Mouse (Mus musculus): ENCODE results near the gene Atp6v0a2. TPM values are rescaled to one million over a fixed set of nuclear protein-coding genes. Genes with fewer than 3 reads are reported as not detected.
"Not testable (repeated sequence)": the region's sequence is repeated elsewhere in the genome, so short reads cannot be mapped to it uniquely, and the experiment has no call there.

The Atp6v0a2 gene
- polyA plus RNA-seq, 1 experiment from 2014 or later, result 50.4 TPM

DNA sequence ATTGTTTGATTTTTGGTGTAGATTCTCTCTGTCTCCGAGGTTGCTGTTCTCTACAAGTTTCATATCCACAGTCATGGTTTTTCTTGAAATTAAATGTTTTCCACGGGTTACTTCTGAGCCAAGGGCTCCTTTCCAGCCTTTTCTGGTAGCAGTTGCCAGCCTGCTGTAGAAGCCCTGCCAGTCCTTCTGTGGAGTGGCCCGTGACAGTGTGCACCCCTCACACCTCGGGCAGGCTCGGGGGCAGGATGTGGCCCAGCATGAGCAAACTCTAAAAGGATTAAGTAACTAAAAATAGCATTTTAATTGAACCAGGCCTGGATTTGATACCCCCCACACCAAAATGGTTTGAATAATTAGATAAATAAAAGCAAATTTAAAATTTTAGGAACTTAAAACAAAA lies 4.1 kb downstream of the Atp6v0a2 start:
- Histone ChIP-seq H3K9me3 (ENCODE audit: control insufficient read depth, low read length) (no peaks in the 10 kb centered on the region), H3K27ac (ENCODE audit: low read depth, low read length) (no peak overlapping the region), H3K9ac (ENCODE audit: low read length) (no peak overlapping the region), H3K4me1 (ENCODE audit: control insufficient read depth, insufficient read depth, low read length) (peaks cover 12% of the 10 kb centered on the region), H3K4me2 (ENCODE audit: low read depth) (no peak overlapping the region), H3K27me3 (ENCODE audit: control insufficient read depth, insufficient read depth, low read length) (no peaks in the 10 kb centered on the region), H3K36me3 (ENCODE audit: control insufficient read depth, insufficient read depth, low read length) (peaks cover 13% of the 10 kb centered on the region), H3K4me3 (ENCODE audit: low read depth, low read length) (no peak overlapping the region)
- 85% methylated on average over 5 of the region's 5 CpGs for WGBS
- DNase-seq (ENCODE audit: low spot score), result no peak
- ATAC-seq (ENCODE audit: insufficient read depth, low FRiP score, low TSS enrichment), result no peak

DNA sequence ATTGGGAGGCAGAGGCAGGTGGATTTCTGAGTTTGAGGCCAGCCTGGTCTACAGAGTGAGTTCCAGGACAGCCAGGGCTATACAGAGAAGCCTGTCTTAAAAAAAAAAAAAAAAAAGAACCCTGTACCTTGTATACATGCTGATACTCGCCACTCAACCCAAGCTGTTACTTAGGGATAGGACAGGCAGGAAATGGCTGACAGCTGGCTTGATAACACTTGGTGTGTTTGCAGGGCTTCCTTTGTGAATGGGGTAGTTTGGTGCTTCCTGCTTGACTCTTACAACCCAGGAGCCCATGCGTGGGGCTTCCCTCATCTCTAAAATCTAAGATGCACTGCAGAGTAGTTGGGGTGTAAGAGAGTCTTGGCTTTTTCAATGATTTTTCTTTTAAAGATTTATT lies 5.0 kb downstream of the Atp6v0a2 start:
- H3K4me2 ChIP-seq (ENCODE audit: low read depth), result no peak overlapping the region
- peaks cover 8% of the 10 kb centered on the region for H3K4me1 ChIP-seq (ENCODE audit: control insufficient read depth, insufficient read depth, low read length)
- DNase-seq (ENCODE audit: low spot score) (no peak), ATAC-seq (ENCODE audit: insufficient read depth, low FRiP score, low TSS enrichment) (no peak)
- H3K36me3 ChIP-seq (ENCODE audit: control insufficient read depth, insufficient read depth, low read length), result peaks cover 19% of the 10 kb centered on the region
- no peak overlapping the region for H3K9ac ChIP-seq (ENCODE audit: low read length)
- 86% methylated on average over 2 of the region's 2 CpGs for WGBS
- H3K4me3 ChIP-seq (ENCODE audit: low read depth, low read length), result no peak overlapping the region
- no peaks in the 10 kb centered on the region for H3K9me3 ChIP-seq (ENCODE audit: control insufficient read depth, low read length)
- no peak overlapping the region for H3K27ac ChIP-seq (ENCODE audit: low read depth, low read length)
- no peaks in the 10 kb centered on the region for H3K27me3 ChIP-seq (ENCODE audit: control insufficient read depth, insufficient read depth, low read length)

DNA sequence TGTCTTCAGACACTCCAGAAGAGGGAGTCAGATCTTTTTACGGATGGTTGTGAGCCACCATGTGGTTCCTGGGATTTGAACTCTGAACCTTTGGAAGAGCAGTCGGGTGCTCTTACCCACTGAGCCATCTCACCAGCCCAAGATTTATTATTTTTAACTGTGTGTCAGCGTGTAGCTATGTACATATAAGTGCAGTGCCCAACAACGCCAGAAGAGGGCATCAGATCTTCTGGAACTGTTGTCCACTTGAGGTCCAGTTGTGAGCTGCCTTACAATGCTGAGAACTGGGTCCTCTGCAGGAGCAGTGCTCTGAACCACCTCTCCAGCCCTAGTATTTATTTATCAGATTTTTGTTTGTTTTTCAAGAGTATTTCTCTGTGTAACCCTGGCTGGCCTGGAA lies 6.7 kb downstream of the Atp6v0a2 start:
- peaks cover 22% of the 10 kb centered on the region for H3K36me3 ChIP-seq (ENCODE audit: control insufficient read depth, insufficient read depth, low read length)
- H3K4me2 ChIP-seq (ENCODE audit: low read depth); H3K9ac ChIP-seq (ENCODE audit: low read length); H3K27ac ChIP-seq (ENCODE audit: low read depth, low read length); H3K9me3 ChIP-seq (ENCODE audit: control insufficient read depth, low read length); ATAC-seq (ENCODE audit: insufficient read depth, low FRiP score, low TSS enrichment); DNase-seq (ENCODE audit: low spot score); H3K27me3 ChIP-seq (ENCODE audit: control insufficient read depth, insufficient read depth, low read length); H3K4me3 ChIP-seq (ENCODE audit: low read depth, low read length); H3K4me1 ChIP-seq (ENCODE audit: control insufficient read depth, insufficient read depth, low read length): not testable (repeated sequence)
- WGBS, result 83% methylated on average over 4 of the region's 4 CpGs

DNA sequence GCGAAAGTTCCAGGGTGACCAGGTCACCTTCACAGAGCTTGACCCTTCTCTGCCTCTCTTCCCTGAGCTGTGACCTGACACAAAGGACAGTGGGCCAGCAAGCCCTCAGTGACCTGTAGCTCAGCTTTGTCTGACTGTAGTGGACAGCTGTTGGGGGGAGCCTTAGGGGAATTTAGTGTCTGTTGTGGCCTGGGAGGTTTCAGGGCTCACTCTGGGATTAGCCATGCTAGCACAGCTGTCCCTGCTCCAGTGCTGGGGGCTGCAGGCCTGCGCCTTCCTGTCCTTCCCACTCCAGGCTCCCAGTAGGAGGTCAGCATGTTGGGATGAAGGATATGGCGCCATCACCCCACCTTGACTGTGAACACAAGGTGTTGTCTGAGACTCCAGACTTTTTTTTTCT lies 7.8 kb downstream of the Atp6v0a2 start:
- Histone ChIP-seq H3K9me3 (ENCODE audit: control insufficient read depth, low read length) (no peaks in the 10 kb centered on the region), H3K27me3 (ENCODE audit: control insufficient read depth, insufficient read depth, low read length) (no peaks in the 10 kb centered on the region), H3K9ac (ENCODE audit: low read length) (no peak overlapping the region), H3K4me2 (ENCODE audit: low read depth) (no peak overlapping the region), H3K4me3 (ENCODE audit: low read depth, low read length) (no peak overlapping the region), H3K27ac (ENCODE audit: low read depth, low read length) (no peak overlapping the region), H3K36me3 (ENCODE audit: control insufficient read depth, insufficient read depth, low read length) (peaks cover 25% of the 10 kb centered on the region), H3K4me1 (ENCODE audit: control insufficient read depth, insufficient read depth, low read length) (no peaks in the 10 kb centered on the region)
- no peak for DNase-seq (ENCODE audit: low spot score)
- 92% methylated on average over 3 of the region's 3 CpGs for whole genome bisulfite sequencing
- no peak for ATAC-seq (ENCODE audit: insufficient read depth, low FRiP score, low TSS enrichment)

DNA sequence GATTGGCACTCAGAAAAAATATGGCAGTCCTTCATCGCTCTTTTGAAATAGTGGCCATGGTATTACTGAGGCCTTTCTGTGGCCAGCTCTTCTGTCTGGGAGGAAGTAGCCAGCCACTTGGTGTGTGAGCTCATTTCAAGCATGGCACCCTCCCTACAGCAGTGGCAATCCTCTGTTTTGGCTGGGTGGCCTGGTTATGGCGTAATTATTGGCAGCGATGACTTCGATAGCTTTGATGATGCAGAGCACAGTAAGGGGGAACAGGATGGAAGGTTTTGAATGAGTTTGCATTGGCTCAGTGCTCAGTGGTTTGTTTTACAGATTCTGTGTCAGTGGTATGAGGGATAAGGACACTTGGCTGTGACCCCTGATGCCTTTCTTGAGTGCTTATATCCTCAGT lies 8.3 kb downstream of the Atp6v0a2 start:
- Histone ChIP-seq H3K4me3 (ENCODE audit: low read depth, low read length) (no peak overlapping the region), H3K27ac (ENCODE audit: low read depth, low read length) (no peak overlapping the region), H3K4me1 (ENCODE audit: control insufficient read depth, insufficient read depth, low read length) (no peaks in the 10 kb centered on the region), H3K9ac (ENCODE audit: low read length) (no peak overlapping the region), H3K9me3 (ENCODE audit: control insufficient read depth, low read length) (no peaks in the 10 kb centered on the region), H3K27me3 (ENCODE audit: control insufficient read depth, insufficient read depth, low read length) (no peaks in the 10 kb centered on the region), H3K36me3 (ENCODE audit: control insufficient read depth, insufficient read depth, low read length) (peaks cover 27% of the 10 kb centered on the region), H3K4me2 (ENCODE audit: low read depth) (no peak overlapping the region)
- no peak for ATAC-seq (ENCODE audit: insufficient read depth, low FRiP score, low TSS enrichment)
- DNase-seq (ENCODE audit: low spot score), result no peak
- WGBS, result 96% methylated on average over 4 of the region's 4 CpGs

DNA sequence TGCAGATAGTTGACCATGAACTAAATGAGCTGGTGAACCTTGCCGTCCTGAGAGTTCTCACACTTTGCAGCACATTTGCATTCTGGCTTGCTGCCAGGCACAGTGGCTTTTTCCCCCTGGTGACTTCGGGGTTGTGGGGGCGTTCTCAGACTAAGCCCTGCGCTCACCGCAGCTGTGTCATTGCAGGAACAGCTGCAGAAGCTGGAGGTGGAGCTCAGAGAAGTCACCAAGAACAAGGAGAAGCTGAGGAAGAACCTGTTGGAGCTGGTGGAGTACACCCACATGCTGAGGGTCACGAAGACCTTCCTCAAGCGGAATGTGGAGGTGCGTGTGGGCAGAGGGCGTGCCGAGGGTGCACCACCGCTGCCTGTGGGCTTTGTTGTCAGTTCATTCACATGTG lies 8.9 kb downstream of the Atp6v0a2 start:
- no peak overlapping the region for H3K27ac ChIP-seq (ENCODE audit: low read depth, low read length)
- H3K9ac ChIP-seq (ENCODE audit: low read length), result no peak overlapping the region
- no peak for DNase-seq (ENCODE audit: low spot score)
- no peaks in the 10 kb centered on the region for H3K4me1 ChIP-seq (ENCODE audit: control insufficient read depth, insufficient read depth, low read length)
- ATAC-seq (ENCODE audit: insufficient read depth, low FRiP score, low TSS enrichment), result no peak
- no peak overlapping the region for H3K4me2 ChIP-seq (ENCODE audit: low read depth)
- WGBS, result 97% methylated on average over 11 of the region's 11 CpGs
- no peak overlapping the region for H3K4me3 ChIP-seq (ENCODE audit: low read depth, low read length)
- no peaks in the 10 kb centered on the region for H3K9me3 ChIP-seq (ENCODE audit: control insufficient read depth, low read length)
- H3K36me3 ChIP-seq (ENCODE audit: control insufficient read depth, insufficient read depth, low read length), result peaks cover 30% of the 10 kb centered on the region
- H3K27me3 ChIP-seq (ENCODE audit: control insufficient read depth, insufficient read depth, low read length), result no peaks in the 10 kb centered on the region

DNA sequence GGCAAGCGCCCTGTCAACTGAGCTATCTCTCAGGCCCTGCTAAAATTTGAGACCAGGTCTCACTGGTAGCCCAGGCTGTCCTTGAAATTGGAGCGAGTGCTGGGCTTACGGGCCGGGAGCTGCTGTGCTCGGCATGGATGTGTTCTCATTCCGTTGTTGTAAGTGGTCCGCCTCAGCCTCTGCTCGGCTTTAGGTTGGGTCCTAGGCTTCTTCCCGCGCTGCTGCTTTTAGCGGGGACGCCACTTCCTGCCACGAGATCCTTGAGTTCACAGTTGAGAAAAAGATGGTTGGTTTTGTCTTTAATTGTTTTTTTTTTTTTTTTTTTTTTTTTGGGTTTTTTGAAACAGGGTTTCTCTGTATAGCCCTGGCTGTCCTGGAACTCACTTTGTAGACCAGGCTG lies 9.5 kb downstream of the Atp6v0a2 start:
- Histone ChIP-seq H3K27me3 (ENCODE audit: control insufficient read depth, insufficient read depth, low read length) (no peaks in the 10 kb centered on the region), H3K27ac (ENCODE audit: low read depth, low read length) (no peak overlapping the region), H3K4me1 (ENCODE audit: control insufficient read depth, insufficient read depth, low read length) (no peaks in the 10 kb centered on the region), H3K9me3 (ENCODE audit: control insufficient read depth, low read length) (no peaks in the 10 kb centered on the region), H3K4me3 (ENCODE audit: low read depth, low read length) (no peak overlapping the region), H3K4me2 (ENCODE audit: low read depth) (no peak overlapping the region), H3K36me3 (ENCODE audit: control insufficient read depth, insufficient read depth, low read length) (peaks cover 32% of the 10 kb centered on the region), H3K9ac (ENCODE audit: low read length) (no peak overlapping the region)
- DNase-seq (ENCODE audit: low spot score) (no peak), ATAC-seq (ENCODE audit: insufficient read depth, low FRiP score, low TSS enrichment) (no peak)
- WGBS, result 97% methylated on average over 13 of the region's 13 CpGs

DNA sequence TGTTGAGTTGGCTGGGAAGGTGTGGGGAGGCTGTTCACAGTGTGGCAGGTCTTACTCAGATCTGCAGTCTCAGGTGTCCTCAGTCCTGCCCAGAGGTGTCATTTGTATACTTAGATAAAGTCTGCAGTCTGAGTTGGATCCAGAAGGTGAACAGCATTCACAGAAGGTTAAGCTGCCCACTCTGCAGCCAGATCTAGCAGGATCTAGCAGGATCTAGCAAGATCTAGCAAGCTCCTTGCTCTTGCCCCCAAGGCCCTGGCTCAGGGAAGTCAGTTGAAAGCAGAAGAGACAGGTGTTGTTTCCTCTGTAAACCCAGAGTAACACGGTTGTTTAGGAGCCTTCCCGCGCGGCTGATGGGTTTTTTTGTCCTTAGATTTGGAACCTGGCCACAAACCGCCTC lies 85.4 kb downstream of the Atp6v0a2 start:
- no peaks in the 10 kb centered on the region for H3K27me3 ChIP-seq (ENCODE audit: control insufficient read depth, insufficient read depth, low read length)
- H3K4me1 ChIP-seq (ENCODE audit: control insufficient read depth, insufficient read depth, low read length), result no peaks in the 10 kb centered on the region
- peaks cover 17% of the 10 kb centered on the region for H3K36me3 ChIP-seq (ENCODE audit: control insufficient read depth, insufficient read depth, low read length)
- DNase-seq (ENCODE audit: low spot score) (no peak), ATAC-seq (ENCODE audit: insufficient read depth, low FRiP score, low TSS enrichment) (no peak)
- 94% methylated on average over 5 of the region's 5 CpGs for WGBS
- H3K9ac ChIP-seq (ENCODE audit: low read length), result no peak overlapping the region
- H3K27ac ChIP-seq (ENCODE audit: low read depth, low read length), result no peak overlapping the region
- no peaks in the 10 kb centered on the region for H3K9me3 ChIP-seq (ENCODE audit: control insufficient read depth, low read length)
- H3K4me2 ChIP-seq (ENCODE audit: low read depth), result no peak overlapping the region
- H3K4me3 ChIP-seq (ENCODE audit: low read depth, low read length), result no peak overlapping the region

DNA sequence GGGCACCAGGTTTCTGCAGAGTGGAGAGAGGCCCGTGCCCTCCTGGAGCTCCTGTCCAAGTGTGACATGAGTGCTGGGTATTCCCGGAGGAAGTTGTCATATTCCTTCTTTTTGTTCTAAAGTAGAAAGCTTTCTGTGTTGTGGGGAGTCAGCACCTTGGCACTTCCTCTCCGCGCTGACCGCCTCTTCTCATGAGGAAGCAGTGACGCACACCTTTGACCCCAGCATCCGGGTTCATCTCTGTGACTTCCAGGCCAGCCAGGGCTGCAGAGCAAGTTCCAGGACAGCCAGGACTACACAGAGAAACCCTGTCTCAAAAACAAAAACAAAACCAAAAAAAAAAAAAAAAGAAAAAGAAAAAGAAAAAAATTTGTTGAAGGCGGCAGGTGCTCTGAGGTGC lies 86.8 kb downstream of the Atp6v0a2 start:
- WGBS, result 90% methylated on average over 8 of the region's 8 CpGs
- no peak for DNase-seq (ENCODE audit: low spot score)
- no peak overlapping the region for H3K9ac ChIP-seq (ENCODE audit: low read length)
- no peaks in the 10 kb centered on the region for H3K9me3 ChIP-seq (ENCODE audit: control insufficient read depth, low read length)
- no peaks in the 10 kb centered on the region for H3K27me3 ChIP-seq (ENCODE audit: control insufficient read depth, insufficient read depth, low read length)
- no peak overlapping the region for H3K27ac ChIP-seq (ENCODE audit: low read depth, low read length)
- peaks cover 27% of the 10 kb centered on the region for H3K36me3 ChIP-seq (ENCODE audit: control insufficient read depth, insufficient read depth, low read length)
- H3K4me2 ChIP-seq (ENCODE audit: low read depth), result no peak overlapping the region
- H3K4me3 ChIP-seq (ENCODE audit: low read depth, low read length), result no peak overlapping the region
- ATAC-seq (ENCODE audit: insufficient read depth, low FRiP score, low TSS enrichment), result no peak
- H3K4me1 ChIP-seq (ENCODE audit: control insufficient read depth, insufficient read depth, low read length), result no peaks in the 10 kb centered on the region

All from neural tube, embryonic 11.5 days (tissue).